Mouse (Mus musculus) liver, adult 2 months (tissue): ENCODE data around the gene Dyrk1a. TPM values are rescaled to one million over a fixed set of nuclear protein-coding genes. Genes with fewer than 3 reads are reported as not detected.

Experiments
- DNase-seq: peaks from one replicate; pipeline ENCODE4 v3.0.0-alpha.2; 2011; ENCODE audit warnings: low read depth, low spot score; ENCODE audit errors: extremely low read depth
- H3K27ac ChIP-seq: fragments of 200-500 bp; replicated peaks from 2 replicates; pipeline ENCODE4 v1.5.1; 2012; ENCODE audit warnings: low read depth, mild to moderate bottlenecking, control low read depth, inconsistent platforms, low read length; ENCODE audit not compliant: insufficient read depth
- H3K27me3 ChIP-seq: fragments of 200-500 bp; 2 replicates; pipeline ENCODE4 v1.6.1; 2012; ENCODE audit warnings: mild to moderate bottlenecking, moderate library complexity, low read length, inconsistent platforms; ENCODE audit not compliant: control insufficient read depth, insufficient read depth
- H3K36me3 ChIP-seq: fragments of 200-500 bp; 2 replicates; pipeline ENCODE4 v1.6.1; 2012; ENCODE audit warnings: low read length, inconsistent platforms; ENCODE audit not compliant: control insufficient read depth, insufficient read depth
- H3K4me1 ChIP-seq: fragments of 200-500 bp; 2 replicates; pipeline ENCODE4 v1.6.1; 2011; ENCODE audit warnings: low read length; ENCODE audit not compliant: control insufficient read depth, insufficient read depth
- H3K4me3 ChIP-seq: fragments of 200-500 bp; 2 replicates; pipeline ENCODE4 v1.5.1; 2011; ENCODE audit warnings: low read depth, mild to moderate bottlenecking, control low read depth, low read length, moderate library complexity; ENCODE audit not compliant: insufficient read depth
- H3K79me2 ChIP-seq: fragments of 200-500 bp; 2 replicates; pipeline ENCODE4 v1.6.1; 2012; ENCODE audit warnings: inconsistent platforms, mild to moderate bottlenecking, low read length, moderate library complexity; ENCODE audit not compliant: control insufficient read depth, insufficient read depth
- H3K9ac ChIP-seq: fragments of 200-500 bp; 2 replicates; pipeline ENCODE4 v1.6.1; 2012; ENCODE audit warnings: low read depth, mild to moderate bottlenecking, control low read depth, inconsistent platforms, low read length
- CTCF ChIP-seq: fragments of 200-500 bp; IDR thresholded peaks from 2 replicates; pipeline ENCODE4 v1.5.1; 2011; ENCODE audit warnings: low read depth, low read length, control low read depth
- POLR2A ChIP-seq: fragments of 200-500 bp; IDR thresholded peaks from 2 replicates; pipeline ENCODE4 v1.6.1; 2011; ENCODE audit warnings: low read length, control low read depth; ENCODE audit not compliant: insufficient read depth; ENCODE audit errors: extremely low read depth
- WGBS: fragments of 180-500 bp; shearing (Covaris S2); methylation state at CpG from one replicate; pipeline ENCODE4 v1.1.7; 2018; 5-methylcytosine and 5-hydroxymethylcytosine counted together
- polyA plus RNA-seq: library from polyadenylated mRNA; depleted of rRNA; stranded (reverse); fragments of >200 nt; gene quantifications from 2 replicates; pipeline ENCODE4 v1.2.3, GENCODE M21; 2012
- total RNA-seq: library from RNA; depleted of rRNA; stranded (reverse); fragments of >200 nt; gene quantifications from 2 replicates; pipeline ENCODE4 v1.2.3, GENCODE M21; 2014

Gene Dyrk1a
- total and polyA plus RNA-seq, 2 experiments: 12.2 to 13.6 TPM

- Histone ChIP-seq H3K4me3 (no peak overlapping the region), H3K27me3 (no peaks in the 10 kb centered on the region), H3K27ac (no peak overlapping the region), H3K79me2 (peaks cover 45% of the 10 kb centered on the region), H3K9ac (no peak overlapping the region), H3K4me1 (peaks cover 17% of the 10 kb centered on the region), H3K36me3 (no peaks in the 10 kb centered on the region)
- 74% methylated on average over 4 of the region's 4 CpGs for WGBS
- DNase-seq: no peak
- TF ChIP-seq POLR2A: no peak
- no peak for TF ChIP-seq CTCF
These were observed 82.4 kb downstream of the Dyrk1a start for GRCm38 (mm10) chr16:94652091-94652713.

GRCm38 (mm10) chr16:94655083-94655482, 85.3 kb downstream of the Dyrk1a start:
- no peak for TF ChIP-seq POLR2A
- no peaks in the 10 kb centered on the region for H3K4me1 ChIP-seq
- H3K9ac ChIP-seq: no peak overlapping the region
- no peak overlapping the region for H3K4me3 ChIP-seq
- no peaks in the 10 kb centered on the region for H3K27me3 ChIP-seq
- DNase-seq: no peak
- H3K36me3 ChIP-seq: no peaks in the 10 kb centered on the region
- no peak overlapping the region for H3K27ac ChIP-seq
- WGBS: 97% methylated on average over 6 of the region's 6 CpGs
- peaks cover 38% of the 10 kb centered on the region; the same call in 1 of the 2 replicates for H3K79me2 ChIP-seq

- TF ChIP-seq POLR2A: no peak
- TF ChIP-seq CTCF: no peak
- H3K27me3 ChIP-seq: no peaks in the 10 kb centered on the region
These were observed 87.1 kb downstream of the Dyrk1a start for GRCm38 (mm10) chr16:94656891-94657290.

GRCm38 (mm10) chr16:94659394-94659793, 89.6 kb downstream of the Dyrk1a start:
- TF ChIP-seq CTCF: no peak
- no peak for TF ChIP-seq POLR2A
- Histone ChIP-seq H3K4me1 (no peaks in the 10 kb centered on the region), H3K4me3 (no peak overlapping the region), H3K27me3 (no peaks in the 10 kb centered on the region), H3K36me3 (0 out of 2 replicates have a peak, but pooled peaks cover 2% of the 10 kb centered on the region), H3K79me2 (peaks cover 34% of the 10 kb centered on the region; the same call in 1 of the 2 replicates), H3K9ac (no peak overlapping the region), H3K27ac (no peak overlapping the region)
- no peak for DNase-seq
- 93% methylated on average over 7 of the region's 7 CpGs for whole genome bisulfite sequencing

More at GRCm38 (mm10) chr16:94656891-94657290, 87.1 kb downstream of the Dyrk1a start:
- no peaks in the 10 kb centered on the region for H3K4me1 ChIP-seq
- H3K27ac ChIP-seq: no peak overlapping the region
- WGBS: 90% methylated on average over 7 of the region's 7 CpGs
- H3K4me3 ChIP-seq: no peak overlapping the region
- H3K36me3 ChIP-seq: no peaks in the 10 kb centered on the region
- peaks cover 42% of the 10 kb centered on the region; the same call in 1 of the 2 replicates for H3K79me2 ChIP-seq
- no peak overlapping the region for H3K9ac ChIP-seq
- DNase-seq: no peak

- 0 out of 2 replicates have a peak, but pooled peaks cover 2% of the 10 kb centered on the region for H3K36me3 ChIP-seq
- H3K4me3 ChIP-seq: no peak overlapping the region
- no peak for DNase-seq
- 88% methylated on average over 8 of the region's 8 CpGs for WGBS
- peaks cover 31% of the 10 kb centered on the region; the same call in 1 of the 2 replicates for H3K79me2 ChIP-seq
- no peak overlapping the region for H3K9ac ChIP-seq
- H3K4me1 ChIP-seq: no peaks in the 10 kb centered on the region
- H3K27me3 ChIP-seq: no peaks in the 10 kb centered on the region
- no peak for TF ChIP-seq POLR2A
- no peak overlapping the region for H3K27ac ChIP-seq
These were observed 90.4 kb downstream of the Dyrk1a start for GRCm38 (mm10) chr16:94660221-94660620.

- peak; percentile 94 for DNase-seq
- TF ChIP-seq CTCF (no peak), POLR2A (no peak)
- H3K27me3 ChIP-seq: no peaks in the 10 kb centered on the region
- no peaks in the 10 kb centered on the region for H3K4me1 ChIP-seq
- 47% methylated on average over 4 of the region's 4 CpGs for WGBS
- no peak overlapping the region; the same call in 1 of the 2 replicates for H3K27ac ChIP-seq
- peaks cover 45% of the 10 kb centered on the region for H3K36me3 ChIP-seq
- no peak overlapping the region for H3K9ac ChIP-seq
- no peaks in the 10 kb centered on the region; the same call in 1 of the 2 replicates for H3K79me2 ChIP-seq
- no peak overlapping the region for H3K4me3 ChIP-seq
These were observed 97.7 kb downstream of the Dyrk1a start for GRCm38 (mm10) chr16:94667557-94667956.
